Mouse (Mus musculus) embryonic fibroblast, embryonic 13.5 days (primary cell): Measurements from ENCODE around the gene Mcf2l.

Experiments used
- CTCF ChIP-seq: IDR thresholded peaks from 2 replicates; pipeline ENCODE4 v1.5.1; 2011; ENCODE audit warnings: mild to moderate bottlenecking, control low read depth, low read length, moderate library complexity, borderline replicate concordance; ENCODE audit not compliant: insufficient read depth
- POLR2A ChIP-seq: IDR thresholded peaks from 2 replicates; pipeline ENCODE4 v1.6.1; 2011; ENCODE audit warnings: low read depth, mild to moderate bottlenecking, control low read depth, low read length, moderate library complexity

DNA sequence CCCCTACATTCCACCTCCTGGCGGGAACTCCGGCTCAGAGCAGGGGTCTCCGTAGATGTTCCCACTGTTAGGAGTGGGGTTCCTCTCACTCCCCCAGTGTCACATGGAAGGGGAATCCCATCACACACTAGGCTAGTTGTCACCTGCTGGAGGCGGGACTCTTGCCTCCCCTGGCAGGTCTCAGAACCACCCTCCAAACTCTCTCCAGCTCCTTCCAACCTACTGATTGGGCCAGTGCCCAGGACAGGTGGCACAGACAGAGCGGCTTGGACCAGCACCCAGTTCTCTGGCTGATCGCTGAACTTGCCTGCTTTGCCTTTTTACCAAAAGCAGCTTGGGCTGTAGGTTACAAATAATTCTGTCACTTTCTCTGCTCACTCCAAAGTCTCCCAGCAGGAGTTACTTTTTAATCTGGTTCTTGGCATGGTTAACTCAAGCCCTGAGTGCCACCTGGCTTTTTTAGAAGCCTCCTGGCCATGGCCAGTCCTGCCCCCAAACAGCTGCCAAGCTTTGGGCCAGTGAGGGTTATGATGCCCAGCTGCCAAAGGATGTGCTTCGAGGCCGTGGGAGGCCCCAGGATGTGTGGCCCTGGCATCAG is 687 bp downstream of the Mcf2l start:
- no peak for TF ChIP-seq POLR2A
- no peak for TF ChIP-seq CTCF
